9 mouse cellular contexts compared by ENCODE assay signal in the genomic region with DNA sequence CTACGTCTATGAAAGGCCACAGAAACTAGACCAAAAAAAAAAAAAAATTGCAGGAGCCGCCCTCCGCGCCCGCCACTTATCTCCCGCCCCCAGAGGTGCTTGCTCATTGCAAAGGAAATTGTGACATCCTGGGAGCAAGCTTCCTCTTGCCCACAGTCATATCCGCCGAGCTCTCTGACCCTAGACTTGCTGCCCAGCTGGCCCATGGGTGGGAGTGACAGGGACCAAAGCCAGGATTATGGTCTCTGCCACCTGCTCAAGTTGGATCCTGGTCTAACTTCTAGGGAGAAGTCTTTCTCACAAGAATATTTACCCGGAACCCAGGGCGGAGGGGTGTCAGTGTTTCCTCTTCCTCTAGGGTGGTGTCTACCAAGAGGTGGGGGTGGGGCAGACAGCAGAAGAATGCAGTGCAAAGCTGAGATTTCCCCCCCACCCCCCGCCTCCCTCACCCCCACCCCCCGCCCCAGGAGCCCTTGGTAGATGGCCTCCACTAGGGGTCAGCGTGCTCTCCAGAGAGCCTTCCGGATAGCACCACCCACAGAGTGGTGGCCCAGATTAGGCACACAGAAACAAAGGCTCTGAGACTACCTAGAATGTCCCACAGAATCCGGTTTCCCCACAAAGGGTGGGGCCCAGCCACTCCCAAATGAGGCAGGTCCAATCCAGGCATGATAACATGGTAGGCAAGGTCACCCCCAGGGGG. TPM values are rescaled to one million over a fixed set of nuclear protein-coding genes. Genes with fewer than 3 reads are reported as not detected.
DNase-seq lines count a peak whose midpoint lies in the region; ATAC-seq and TF ChIP-seq lines count a peak whose summit lies in the region.
"Had no signal": no experiment of that assay in that cellular context is flagged by ENCODE, and none has a peak within 500 bp of the region (broad histone marks: within the 10 kb centered on the region; RNA-seq: fewer than 3 reads in every experiment).

No protein-coding gene starts in this region.

- H3K9ac ChIP-seq in heart, embryonic 12.5 days = no peak overlapping the region

- peak overlapping the region; percentile 60; the same call in 1 of the 2 replicates for H3K27ac ChIP-seq in layer of hippocampus, adult 2 months
- peak overlapping the region; percentile 65 for H3K27ac ChIP-seq in heart, embryonic 12.5 days (ENCODE audit: poor library complexity, severe bottlenecking)

- 31% methylated on average over 15 of the region's 15 CpGs for WGBS in heart, embryonic 12.5 days

- peak; percentile 77 for ATAC-seq in heart, embryonic 12.5 days (ENCODE audit: insufficient number of reproducible peaks, low FRiP score)
- ATAC-seq in frontal cortex, adult (ENCODE audit: low TSS enrichment) = no peak

- no peaks in the 10 kb centered on the region for H3K36me3 ChIP-seq in heart, embryonic 12.5 days

- DNase-seq in layer of hippocampus, adult 2 months (ENCODE audit: low spot score in 2 of 2) = no peak
- DNase-seq in layer of hippocampus, postnatal 14 days (ENCODE audit: low spot score in 2 of 2) = no peak
- peak; percentile 32 for DNase-seq in T-cell, adult 2 months (ENCODE audit: low spot score)
- DNase-seq in kidney, postnatal 36 days = peak; percentile 68 to 76
- DNase-seq in mesoderm, embryonic 11.5 days (ENCODE audit: low read depth, low spot score) = peak; percentile 37
- no peak for DNase-seq in left cerebral cortex, adult 9 months (ENCODE audit: low spot score in 2 of 2)

- H3K4me3 ChIP-seq in layer of hippocampus, adult 2 months = no peak overlapping the region
- H3K4me3 ChIP-seq in heart, embryonic 12.5 days = no peak overlapping the region

- peak; percentile 56 for TF ChIP-seq CTCF in layer of hippocampus, adult 2 months (conservative IDR thresholded peaks at IDR 0.05)

- peak overlapping the region; percentile 45 for H3K4me2 ChIP-seq in heart, embryonic 12.5 days

- no peaks in the 10 kb centered on the region for H3K27me3 ChIP-seq in heart, embryonic 12.5 days (replicated peaks)

- H3K9me3 ChIP-seq in heart, embryonic 12.5 days (replicated peaks) = no peaks in the 10 kb centered on the region

- peaks cover 62% of the 10 kb centered on the region for H3K4me1 ChIP-seq in heart, embryonic 12.5 days (replicated peaks)

RNA-seq across cellular contexts. Expression of a gene that starts 10.9 kb away (rescaled TPM):
- total RNA-seq in layer of hippocampus, adult 2 months (2021) = 1 to 10 TPM; 1.4 to 1.6 TPM
- total RNA-seq in layer of hippocampus, postnatal 14 days (2021) = 1 to 10 TPM; 1.6 to 1.7 TPM
- polyA plus RNA-seq in heart, embryonic 12.5 days (2016; fragmentation: Nextera tagmentation; extraction: Ambion mirVana) = 7.5 and 8.1 TPM in 2 replicates

RNA-seq across cellular contexts. Expression of a gene that starts 29.7 kb away (rescaled TPM):
- 1 to 10 TPM in 1 of 2 experiments, under 1 TPM in 1; 0.27 to 1.2 TPM for total RNA-seq in layer of hippocampus, adult 2 months (2021)
- under 1 TPM; 0.39 to 0.76 TPM for total RNA-seq in layer of hippocampus, postnatal 14 days (2021)
- not detected in 2 replicates for polyA plus RNA-seq in heart, embryonic 12.5 days (2016; fragmentation: Nextera tagmentation; extraction: Ambion mirVana)
- polyA plus RNA-seq: gonadal fat pad, adult 2 months had no signal

RNA-seq across cellular contexts. Expression of a gene that starts 34.6 kb away (rescaled TPM):
- total RNA-seq in layer of hippocampus, adult 2 months (2021) = 100 to 1,000 TPM in 1 of 2 experiments, 10 to 100 TPM in 1; 93.7 to 101 TPM
- 100 to 1,000 TPM; 104 to 108 TPM for total RNA-seq in layer of hippocampus, postnatal 14 days (2021)
- 18.1 and 19.9 TPM in 2 replicates for polyA plus RNA-seq in heart, embryonic 12.5 days (2016; fragmentation: Nextera tagmentation; extraction: Ambion mirVana)

RNA-seq across cellular contexts. Expression of a gene that starts 37.4 kb away (rescaled TPM):
- 1 to 10 TPM; 5.6 to 5.7 TPM for total RNA-seq in layer of hippocampus, adult 2 months (2021)
- total RNA-seq in layer of hippocampus, postnatal 14 days (2021) = 1 to 10 TPM; 4.6 to 5.0 TPM
- polyA plus RNA-seq in heart, embryonic 12.5 days (2016; fragmentation: Nextera tagmentation; extraction: Ambion mirVana) = 0.73 TPM in 1 of 2 replicates, not detected in the other

RNA-seq across cellular contexts. Expression of a gene that starts 38.2 kb away (rescaled TPM):
- 10 to 100 TPM; 71.9 to 73.5 TPM for total RNA-seq in layer of hippocampus, adult 2 months (2021)
- total RNA-seq in layer of hippocampus, postnatal 14 days (2021) = 10 to 100 TPM; 48.9 to 52.1 TPM
- polyA plus RNA-seq in heart, embryonic 12.5 days (2016; fragmentation: Nextera tagmentation; extraction: Ambion mirVana) = 1.3 and 1.4 TPM in 2 replicates

Comparison
In these comparisons a context has a peak if more than half of its experiments do, and no peak if none do; other contexts are left out.
1. DNase-seq: peak in T-cell, adult 2 months (single experiment), kidney, postnatal 36 days (2 of 2) and mesoderm, embryonic 11.5 days (single experiment); none in layer of hippocampus, adult 2 months (0 of 2), layer of hippocampus, postnatal 14 days (0 of 2) and left cerebral cortex, adult 9 months (0 of 2).